In the genomic region with DNA sequence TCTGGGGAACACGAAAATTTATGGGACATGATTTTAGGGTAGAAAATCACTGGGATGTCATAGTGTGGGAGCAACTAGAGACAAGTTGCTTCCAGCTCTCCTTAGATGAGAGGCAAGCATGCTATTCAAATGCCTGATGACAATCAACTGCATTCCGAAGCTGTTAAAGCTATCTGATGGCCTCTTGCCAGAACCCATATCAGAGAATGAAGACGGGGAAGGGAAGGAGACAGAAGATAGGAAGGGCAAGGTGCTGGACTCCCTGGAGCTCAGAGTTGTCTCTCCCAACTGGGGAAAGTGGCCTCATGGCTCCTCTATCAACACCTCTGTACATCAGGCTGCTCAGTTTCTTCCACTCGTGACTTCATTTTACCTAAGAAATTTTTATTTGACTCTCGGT, we compare ENCODE assay signal across 26 mouse cellular contexts.
"Had no signal": no experiment of that assay in that cellular context is flagged by ENCODE, and none has a peak within 500 bp of the region (broad histone marks: within the 10 kb centered on the region; RNA-seq: fewer than 3 reads in every experiment).

No protein-coding gene starts in this region.

- H3K9ac ChIP-seq: embryonic facial prominence, embryonic 12.5 days; embryonic facial prominence, embryonic 13.5 days; embryonic facial prominence, embryonic 15.5 days; forebrain, embryonic 12.5 days; forebrain, embryonic 13.5 days; forebrain, embryonic 15.5 days; forebrain, postnatal 0 days had no signal

- H3K4me1 ChIP-seq: embryonic facial prominence, embryonic 10.5 days; embryonic facial prominence, embryonic 12.5 days; embryonic facial prominence, embryonic 13.5 days; embryonic facial prominence, embryonic 15.5 days; forebrain, embryonic 10.5 days; forebrain, embryonic 12.5 days; forebrain, embryonic 13.5 days; forebrain, embryonic 15.5 days had no signal

- DNase-seq: cerebellum, adult 9-10 months; cerebellum, adult 9-11 months; cerebellum, postnatal 10 days; cerebellum, postnatal 14 days; cerebellum, postnatal 25 days; cerebellum, postnatal 36 days; embryo, embryonic 11 days; forebrain, postnatal 0 days; gastrocnemius, adult 2 months; gastrocnemius, postnatal 10 days; gastrocnemius, postnatal 14 days; gastrocnemius, postnatal 25 days; gastrocnemius, postnatal 36 days; heart, adult 11 months; heart, adult 18-20 months; heart, adult 2 months had no signal

- H3K27ac ChIP-seq: embryonic facial prominence, embryonic 10.5 days; embryonic facial prominence, embryonic 12.5 days; embryonic facial prominence, embryonic 13.5 days; embryonic facial prominence, embryonic 15.5 days; forebrain, embryonic 10.5 days; forebrain, embryonic 12.5 days; forebrain, embryonic 13.5 days; forebrain, embryonic 15.5 days; gastrocnemius, adult 2 months; heart, adult 2 months; heart, embryonic 10.5 days had no signal

- H3K4me3 ChIP-seq: embryonic facial prominence, embryonic 10.5 days; embryonic facial prominence, embryonic 12.5 days; embryonic facial prominence, embryonic 13.5 days; embryonic facial prominence, embryonic 15.5 days; erythroblast, embryonic 14.5 days; forebrain, embryonic 10.5 days; forebrain, embryonic 12.5 days; forebrain, embryonic 13.5 days; forebrain, embryonic 15.5 days; gastrocnemius, adult 2 months; heart, adult 2 months; heart, embryonic 10.5 days had no signal

- H3K27me3 ChIP-seq: embryonic facial prominence, embryonic 12.5 days; embryonic facial prominence, embryonic 13.5 days; embryonic facial prominence, embryonic 15.5 days; forebrain, embryonic 13.5 days; forebrain, embryonic 15.5 days had no signal

- H3K9me3 ChIP-seq: embryonic facial prominence, embryonic 10.5 days; embryonic facial prominence, embryonic 13.5 days; embryonic facial prominence, embryonic 15.5 days; forebrain, embryonic 10.5 days; forebrain, embryonic 12.5 days; forebrain, embryonic 13.5 days; forebrain, embryonic 15.5 days; heart, embryonic 10.5 days had no signal

- H3K36me3 ChIP-seq: embryonic facial prominence, embryonic 10.5 days; embryonic facial prominence, embryonic 12.5 days; embryonic facial prominence, embryonic 13.5 days; embryonic facial prominence, embryonic 15.5 days; forebrain, embryonic 10.5 days; forebrain, embryonic 12.5 days; forebrain, embryonic 15.5 days; heart, embryonic 10.5 days had no signal
